Mouse (Mus musculus) lung, postnatal 0 days (tissue): ENCODE measurements at regions not wholly inside any gene's neighbourhood (a gene's known extent, or its start where the extent isn't known, plus 50 kb on each side); places are given as distances from the start of the nearest gene placed in this dataset.

Experiments
- CTCF ChIP-seq: IDR thresholded peaks from 2 replicates; pipeline ENCODE4 v1.5.1; 2016; ENCODE audit warnings: antibody characterized with exemption, mild to moderate bottlenecking
- EP300 ChIP-seq: IDR thresholded peaks from 2 replicates; pipeline ENCODE4 v1.6.1; 2016; ENCODE audit warnings: antibody characterized with exemption, mild to moderate bottlenecking, control low read depth

DNA sequence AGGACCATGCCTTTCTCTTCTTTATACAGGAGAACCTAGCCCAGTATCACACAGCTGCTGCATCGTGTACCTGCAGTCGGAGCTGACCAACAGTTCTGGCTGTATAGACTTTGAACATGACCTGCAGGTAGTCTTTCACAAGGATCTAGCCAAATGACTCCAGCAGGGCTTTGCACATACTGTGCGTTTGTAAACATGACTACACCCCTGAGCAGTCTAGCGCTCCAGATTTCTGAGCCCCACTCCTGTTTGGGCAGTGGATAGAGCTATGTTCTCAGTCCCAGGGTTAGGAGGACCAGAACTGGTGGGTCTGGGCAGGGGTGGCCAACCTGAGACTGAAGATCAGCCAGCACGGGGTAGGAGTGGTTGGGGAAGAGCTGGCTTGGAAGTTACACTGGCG lies 74.6 kb downstream of the Tmem121 start:
- TF ChIP-seq EP300 = no peak
- no peak for TF ChIP-seq CTCF
